Mouse (Mus musculus) MEL (cell line): ENCODE results near the gene Fam83d.

Source experiments
- CTCF ChIP-seq, 3 experiments: IDR thresholded peaks in 2 of 3; conservative IDR thresholded peaks in 1 of 3; 2 replicates each; pipeline ENCODE4 v1.5.1; 2011 to 2012; ENCODE audit warnings: low read length in 3 of 3, low read depth in 2 of 3, mild to moderate bottlenecking in 2 of 3, improper control_type of control experiment in 1 of 3, inconsistent platforms in 1 of 3, mixed read lengths in 1 of 3, moderate library complexity in 1 of 3; ENCODE audit not compliant: control insufficient read depth in 1 of 3, insufficient read depth in 1 of 3, poor library complexity in 1 of 3, severe bottlenecking in 1 of 3
- ELF1 ChIP-seq: IDR thresholded peaks from 2 replicates; pipeline ENCODE4 v1.6.1; 2014; ENCODE audit warnings: low read depth, mild to moderate bottlenecking, inconsistent platforms, low read length, improper control_type of control experiment, moderate library complexity
- EP300 ChIP-seq, 2 experiments: IDR thresholded peaks; 2 replicates each; pipeline ENCODE4 v1.6.1; 2011; ENCODE audit warnings: improper control_type of control experiment in 2 of 2, low read length in 2 of 2, low read depth in 1 of 2, mild to moderate bottlenecking in 1 of 2
- MAFK ChIP-seq: IDR thresholded peaks from 2 replicates; pipeline ENCODE4 v1.6.1; 2011; ENCODE audit warnings: low read depth, mild to moderate bottlenecking, low read length, improper control_type of control experiment, borderline replicate concordance
- MYC ChIP-seq: IDR thresholded peaks from 2 replicates; pipeline ENCODE4 v1.6.1; 2011; ENCODE audit warnings: low read depth, mild to moderate bottlenecking, low read length, improper control_type of control experiment, moderate library complexity
- POLR2A ChIP-seq, 2 experiments: IDR thresholded peaks; 2 replicates each; pipeline ENCODE4 v1.6.1; 2011 to 2012; ENCODE audit warnings: low read length in 2 of 2, mild to moderate bottlenecking in 2 of 2, control low read depth in 1 of 2, improper control_type of control experiment in 1 of 2, low read depth in 1 of 2, moderate library complexity in 1 of 2; ENCODE audit not compliant: control insufficient read depth in 1 of 2, insufficient read depth in 1 of 2, poor library complexity in 1 of 2
- RAD21 ChIP-seq: IDR thresholded peaks from 2 replicates; pipeline ENCODE4 v1.6.1; 2011; ENCODE audit warnings: mild to moderate bottlenecking, low read depth, low read length, improper control_type of control experiment
- SIN3A ChIP-seq: IDR thresholded peaks from 2 replicates; pipeline ENCODE4 v1.6.1; 2012; ENCODE audit warnings: low read length, improper control_type of control experiment, inconsistent platforms
- TBP ChIP-seq: IDR thresholded peaks from 2 replicates; pipeline ENCODE4 v1.8.0; 2011; ENCODE audit warnings: low read depth, low read length, improper control_type of control experiment
- UBTF ChIP-seq: IDR thresholded peaks from 2 replicates; pipeline ENCODE4 v1.6.1; 2012; ENCODE audit warnings: low read depth, mild to moderate bottlenecking, inconsistent platforms, low read length, improper control_type of control experiment, moderate library complexity, borderline replicate concordance; ENCODE audit not compliant: insufficient read depth
- USF1 ChIP-seq: IDR thresholded peaks from 2 replicates; pipeline ENCODE4 v1.6.1; 2014; ENCODE audit warnings: low read depth, mild to moderate bottlenecking, inconsistent platforms, low read length, improper control_type of control experiment, moderate library complexity
- ZC3H11A ChIP-seq: IDR thresholded peaks from 2 replicates; pipeline ENCODE4 v1.6.1; 2012; ENCODE audit warnings: low read depth, mild to moderate bottlenecking, inconsistent platforms, low read length, improper control_type of control experiment

DNA sequence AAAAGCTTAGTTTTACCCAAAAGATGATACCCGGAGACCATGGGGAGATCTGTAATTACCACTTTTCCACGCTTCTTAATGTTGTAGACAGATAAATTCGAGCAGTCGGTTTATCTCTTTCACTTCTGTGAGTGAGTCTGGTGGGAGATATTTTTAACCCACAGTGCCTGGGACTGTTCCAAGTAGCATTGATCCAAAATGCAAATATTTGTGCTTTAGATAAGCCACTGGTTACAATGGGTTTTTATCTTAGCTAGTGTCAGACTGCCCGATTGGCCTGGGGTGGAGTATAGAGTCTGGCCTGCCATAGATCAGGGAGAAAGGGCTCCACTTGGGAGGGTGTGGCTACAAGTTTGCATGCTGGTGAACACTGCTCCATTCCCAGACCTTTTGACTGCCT is 878 bp downstream of the Fam83d start:
- TF ChIP-seq USF1 (no peak), EP300 (IDR thresholded peaks at IDR 0.05; ENCODE audit: low read depth in 1 of 2, low read length in 2 of 2) (peak; percentile 43 to 67), TBP (no peak), CTCF (IDR thresholded peaks at IDR 0.05 in 2 of 3, conservative IDR thresholded peaks at IDR 0.05 in 1 of 3; ENCODE audit: control insufficient read depth in 1 of 3, insufficient read depth in 1 of 3, low read depth in 2 of 3, low read length in 3 of 3, poor library complexity in 1 of 3, severe bottlenecking in 1 of 3) (no peak), RAD21 (no peak), ELF1 (no peak), SIN3A (peak; percentile 58), POLR2A (IDR thresholded peaks at IDR 0.05; ENCODE audit: control insufficient read depth in 1 of 2, insufficient read depth in 1 of 2, low read depth in 1 of 2, low read length in 2 of 2, poor library complexity in 1 of 2) (no peak), ZC3H11A (no peak), UBTF (no peak), MYC (0 out of 2 replicates have a peak, but pooled peaks have one; percentile 42), MAFK (no peak)
